Mouse (Mus musculus) left cerebral cortex, postnatal 25 days (tissue): ENCODE results near the gene Rps16. TPM values are rescaled to one million over a fixed set of nuclear protein-coding genes. Genes with fewer than 3 reads are reported as not detected.
A peak's percentile ranks its signal among the peaks of the same experiment; 100 is the strongest.

Experiments
- DNase-seq, 2 experiments: peaks; one replicate each; pipeline ENCODE4 v3.0.0; 2022; ENCODE audit warnings: low spot score in 2 of 2, mixed read lengths in 1 of 2
- intact Hi-C: fragments of 180-260 bp; cut with DNase I; formaldehyde crosslinking; loops from one replicate; pipeline ENCODE4 v1.15.1; 2025
- total RNA-seq, 2 experiments: library from RNA; stranded (reverse); gene quantifications; 2 replicates each; pipeline ENCODE4 v1.2.3; 2021

The Rps16 gene
- 100 to 1,000 TPM; 438 to 443 TPM for total RNA-seq

GRCm38 (mm10) chr7:28350155-28350883, at the start of gene Rps16:
Gene Rps16, plus strand, starts transcription at chr7:28350652.
- peak; percentile 96 to 98 for DNase-seq
- intact Hi-C loops: loop anchor here (2.0 kb wide), 1 partner anchor 22 kb away; the partner anchor contains the start of gene Plekhg2

- intact Hi-C loops: no loop called here
Observed at GRCm38 (mm10) chr7:28301616-28302433, 48.6 kb upstream of the Rps16 start, which contains the start of gene Dll3. Gene Dll3, minus strand, starts transcription at chr7:28302238.

GRCm38 (mm10) chr7:28305641-28306040, 44.8 kb upstream of the Rps16 start:
- intact Hi-C loops: no loop called here

More at GRCm38 (mm10) chr7:28301616-28302433, 48.6 kb upstream of the Rps16 start, which contains the start of gene Dll3:
- DNase-seq: peak; percentile 35 to 44

GRCm38 (mm10) chr7:28306216-28306615, 44.2 kb upstream of the Rps16 start:
- intact Hi-C loops: no loop called here
- DNase-seq: no peak

More at GRCm38 (mm10) chr7:28305641-28306040, 44.8 kb upstream of the Rps16 start:
- no peak for DNase-seq

- intact Hi-C loops: loop anchor here (5.0 kb wide), 1 partner anchor 78 kb away; no protein-coding TSS in a partner anchor
Observed at GRCm38 (mm10) chr7:28309737-28310136, 40.7 kb upstream of the Rps16 start.

GRCm38 (mm10) chr7:28311151-28311925, 39.1 kb upstream of the Rps16 start:
- no peak for DNase-seq
- intact Hi-C loops: loop anchor here (5.0 kb wide), 1 partner anchor 76 kb away; no protein-coding TSS in a partner anchor

More at GRCm38 (mm10) chr7:28309737-28310136, 40.7 kb upstream of the Rps16 start:
- DNase-seq: no peak

- intact Hi-C loops: loop anchor here (1.0 to 5.0 kb wide), 2 partner anchors 45 to 75 kb away; partner anchors contain the start of gene Eid2
- peak; percentile 99 for DNase-seq
Observed at GRCm38 (mm10) chr7:28311926-28312543, 38.4 kb upstream of the Rps16 start, which contains the start of gene Timm50. Gene Timm50, minus strand, starts transcription at chr7:28312072.

GRCm38 (mm10) chr7:28318036-28318435, 32.4 kb upstream of the Rps16 start:
- DNase-seq: no peak
- intact Hi-C loops: no loop called here

GRCm38 (mm10) chr7:28318714-28319113, 31.7 kb upstream of the Rps16 start:
- intact Hi-C loops: no loop called here
- no peak for DNase-seq

- DNase-seq: no peak
- intact Hi-C loops: no loop called here
Observed at GRCm38 (mm10) chr7:28321974-28322720, 28.3 kb upstream of the Rps16 start.

- no peak for DNase-seq
Observed at GRCm38 (mm10) chr7:28325293-28325692, 25.2 kb upstream of the Rps16 start.

GRCm38 (mm10) chr7:28326457-28326856, 24.0 kb upstream of the Rps16 start:
- intact Hi-C loops: no loop called here
- no peak for DNase-seq

More at GRCm38 (mm10) chr7:28325293-28325692, 25.2 kb upstream of the Rps16 start:
- intact Hi-C loops: no loop called here

- intact Hi-C loops: no loop called here
- no peak for DNase-seq
Observed at GRCm38 (mm10) chr7:28328260-28328659, 22.2 kb upstream of the Rps16 start.

- intact Hi-C loops: no loop called here
- DNase-seq: no peak
Observed at GRCm38 (mm10) chr7:28334534-28334933, 15.9 kb upstream of the Rps16 start.

GRCm38 (mm10) chr7:28335471-28335870, 15.0 kb upstream of the Rps16 start:
- intact Hi-C loops: no loop called here
- DNase-seq: no peak

GRCm38 (mm10) chr7:28338108-28338998, 12.1 kb upstream of the Rps16 start, which contains the start of gene Supt5:
Gene Supt5, minus strand, starts transcription at chr7:28338746.
- intact Hi-C loops: no loop called here
- peak; percentile 98 for DNase-seq
